Mouse (Mus musculus): ENCODE results near the gene Ptgds.

The Ptgds gene

DNA sequence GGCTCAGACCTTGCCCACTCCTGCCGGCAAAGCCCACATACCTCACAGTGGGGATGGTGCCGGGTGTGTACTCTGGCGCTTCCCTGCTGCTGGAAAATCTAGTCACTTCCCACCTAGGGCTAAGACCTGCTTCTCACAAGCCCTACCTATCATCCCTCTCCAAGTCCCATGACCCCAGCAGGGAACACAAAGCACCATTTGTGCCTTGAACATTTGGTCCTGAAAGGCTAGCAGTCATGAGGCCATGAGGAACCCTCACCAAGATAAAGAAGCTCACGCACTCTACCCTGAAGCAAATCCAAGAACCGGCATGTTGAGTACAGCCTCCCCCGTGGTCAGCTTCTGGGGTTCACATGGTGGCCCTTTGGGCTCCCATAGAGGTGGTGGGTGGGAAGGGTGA is at the start of gene Ptgds:
TSS of gene Ptgds (minus strand) at position 78 of the 400 bp plus-strand sequence.
- DNase-seq: no peak

DNA sequence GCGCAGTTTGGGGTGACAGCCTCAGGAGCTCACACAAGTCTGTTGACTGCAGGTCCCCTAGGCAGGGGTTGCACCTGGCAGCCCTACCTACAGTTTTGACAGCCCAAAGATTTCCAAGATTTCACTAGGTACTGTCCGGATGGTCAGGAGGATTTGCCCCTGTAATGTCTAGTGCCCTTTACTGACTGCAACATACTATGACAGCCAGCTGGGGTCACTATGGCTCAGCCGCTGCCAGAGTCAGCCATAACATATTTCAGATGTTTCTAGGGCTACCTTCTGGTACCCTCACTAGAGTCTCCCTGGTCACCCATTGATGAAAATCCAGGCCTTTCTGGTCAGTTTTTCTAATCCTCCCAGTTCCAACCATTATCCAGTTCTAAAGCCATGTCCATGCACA is 40.1 kb upstream of the Ptgds start:
- DNase-seq: no peak

- DNase-seq: no peak
These were observed 37.1 kb upstream of the Ptgds start for GRCm38 (mm10) chr2:25506964-25507363.

DNA sequence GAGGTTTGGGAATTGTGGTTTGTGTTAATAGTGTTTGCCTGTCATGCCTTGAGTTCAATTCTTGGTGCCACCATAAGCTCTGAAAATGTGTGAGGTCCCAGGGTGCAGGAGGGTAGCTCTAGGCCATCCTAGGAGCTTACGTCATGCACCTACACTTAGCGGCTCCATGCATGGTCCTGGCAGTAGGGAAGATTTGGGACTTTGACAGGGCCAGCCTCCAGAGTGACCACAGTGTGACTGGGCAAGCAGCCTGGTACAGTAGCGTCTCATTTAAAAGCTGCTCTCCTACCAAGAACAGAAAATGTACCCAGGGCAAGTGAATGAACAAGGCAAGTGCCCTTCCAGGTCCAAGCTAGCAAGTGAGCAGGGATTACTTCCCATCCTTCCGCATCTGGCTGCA is 36.0 kb upstream of the Ptgds start:
- no peak for DNase-seq

DNA sequence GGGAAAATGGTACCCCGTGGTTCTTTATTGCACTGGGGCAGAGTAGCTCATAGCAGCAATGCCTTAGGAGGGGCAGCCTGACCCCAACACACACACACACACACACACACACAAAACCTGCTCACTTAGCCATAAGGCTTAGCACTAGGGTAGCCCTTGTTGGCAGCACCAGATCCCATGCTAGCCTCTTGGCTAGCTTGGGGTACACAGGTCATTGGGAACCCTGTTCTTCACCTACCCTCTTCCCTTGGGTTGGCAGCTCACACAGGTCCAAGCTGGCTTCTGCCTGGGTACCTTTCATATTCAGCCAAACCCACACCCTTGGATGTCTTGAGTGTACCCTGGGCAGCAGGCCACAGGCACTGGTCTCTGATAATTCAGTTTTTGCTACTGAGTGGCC is 35.2 kb upstream of the Ptgds start:
- no peak for DNase-seq

- no peak for DNase-seq
These were observed 34.7 kb upstream of the Ptgds start for GRCm38 (mm10) chr2:25504538-25504937.

- DNase-seq: no peak
These were observed 32.9 kb upstream of the Ptgds start for GRCm38 (mm10) chr2:25502726-25503125.

- peak; percentile 25 for DNase-seq
These were observed 32.0 kb upstream of the Ptgds start, which contains the start of gene C8g for GRCm38 (mm10) chr2:25501593-25502486. Gene C8g, minus strand, starts transcription at chr2:25501719.

DNA sequence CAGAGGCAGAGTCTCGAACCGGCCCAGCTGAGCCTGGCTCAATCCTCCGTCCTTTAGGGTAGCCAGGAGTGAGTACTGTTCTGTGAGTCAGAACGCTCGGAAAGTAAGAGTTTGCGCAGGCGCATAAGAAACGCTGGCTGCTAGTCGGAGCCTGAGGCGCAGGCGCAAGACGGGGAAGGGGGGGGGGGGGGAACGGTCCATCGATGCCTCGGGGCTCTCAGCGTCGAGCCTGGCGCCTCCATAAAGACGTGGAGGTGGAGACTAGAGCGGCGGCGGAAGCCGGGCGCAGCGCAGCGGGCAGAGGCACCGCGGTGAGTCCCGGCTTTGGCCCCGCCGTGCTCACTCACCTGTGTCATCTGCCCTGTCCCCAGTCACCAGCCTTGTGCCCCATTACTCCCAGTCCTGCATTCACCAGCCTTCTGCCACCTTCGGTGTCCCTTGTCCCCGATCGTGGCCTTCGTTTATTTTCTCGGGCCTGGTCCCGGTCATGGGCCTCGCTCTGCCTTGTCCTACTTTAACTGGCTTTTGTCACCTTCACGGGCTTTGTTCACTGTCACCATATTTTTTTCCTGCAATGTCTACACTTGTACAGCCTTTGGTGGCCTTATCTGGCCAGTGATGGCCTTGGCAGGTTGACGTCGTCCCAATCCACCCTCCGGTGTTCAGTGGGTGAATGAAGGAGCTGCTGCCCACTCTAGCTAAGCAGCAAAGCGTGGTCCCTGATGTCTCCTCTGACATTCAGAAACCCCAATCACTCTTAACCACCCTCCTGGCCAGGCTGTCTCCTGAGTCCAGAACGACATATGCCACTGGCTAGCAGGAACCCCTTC is 30.9 kb upstream of the Ptgds start, which contains the start of gene Fbxw5:
TSS of gene Fbxw5 (plus strand) at position 175 of the 830 bp plus-strand sequence.
- peak; percentile 77 for DNase-seq

- no peak for DNase-seq
These were observed 30.3 kb upstream of the Ptgds start for GRCm38 (mm10) chr2:25500071-25500575.

- DNase-seq: no peak
These were observed 29.0 kb upstream of the Ptgds start for GRCm38 (mm10) chr2:25498622-25499478.

GRCm38 (mm10) chr2:25497846-25498575 is 28.2 kb upstream of the Ptgds start:
- no peak for DNase-seq

DNA sequence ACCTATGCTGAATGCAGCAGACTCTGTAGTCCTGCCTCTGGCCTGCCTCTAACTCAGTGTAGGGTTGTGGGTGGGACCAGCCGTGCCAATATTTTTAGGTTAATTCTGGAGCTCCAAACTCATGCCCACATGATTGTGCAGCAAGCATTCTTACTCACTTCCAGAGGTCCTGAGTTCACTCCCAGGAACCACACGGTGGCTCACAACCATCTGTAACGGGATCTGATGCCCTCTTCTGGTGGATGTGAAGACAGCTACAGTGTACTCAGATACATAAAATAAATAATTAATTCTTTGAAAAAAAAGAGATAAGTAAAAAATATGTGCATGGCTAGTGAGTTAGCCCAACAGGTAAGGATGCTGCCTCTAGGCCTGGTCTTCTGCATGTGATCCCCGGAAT is 26.6 kb upstream of the Ptgds start:
- DNase-seq: no peak

DNA sequence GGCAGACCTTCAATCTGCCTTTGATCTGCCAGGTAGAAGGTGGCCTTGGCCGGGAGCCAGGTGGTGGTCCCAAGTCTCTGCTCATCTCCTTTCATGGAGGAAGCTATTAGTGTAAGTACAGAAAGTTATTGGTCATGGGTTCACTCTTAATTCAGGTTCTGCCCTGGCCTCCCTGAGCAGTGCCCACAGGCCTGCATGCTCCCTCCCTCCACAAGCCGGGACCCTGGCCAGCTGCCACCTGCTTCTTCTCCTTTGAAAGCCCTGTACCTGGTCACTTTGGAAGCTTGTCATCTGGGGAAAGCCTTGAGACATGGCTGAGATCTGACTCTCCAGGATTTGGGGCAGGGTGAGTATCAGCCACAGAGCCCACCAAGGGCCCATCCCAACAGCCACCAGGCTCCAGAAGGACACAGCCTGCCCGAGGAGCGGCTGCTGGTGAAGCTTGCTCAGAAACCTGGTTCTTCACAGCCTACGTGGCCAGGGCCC is 23.7 kb upstream of the Ptgds start, which contains the start of gene Lcn12:
TSS of gene Lcn12 (minus strand) at position 436 of the 486 bp plus-strand sequence.
- DNase-seq: no peak

GRCm38 (mm10) chr2:25492988-25493387 is 23.1 kb upstream of the Ptgds start:
- no peak for DNase-seq

- DNase-seq: no peak
These were observed 18.8 kb upstream of the Ptgds start for GRCm38 (mm10) chr2:25488671-25489068.

DNA sequence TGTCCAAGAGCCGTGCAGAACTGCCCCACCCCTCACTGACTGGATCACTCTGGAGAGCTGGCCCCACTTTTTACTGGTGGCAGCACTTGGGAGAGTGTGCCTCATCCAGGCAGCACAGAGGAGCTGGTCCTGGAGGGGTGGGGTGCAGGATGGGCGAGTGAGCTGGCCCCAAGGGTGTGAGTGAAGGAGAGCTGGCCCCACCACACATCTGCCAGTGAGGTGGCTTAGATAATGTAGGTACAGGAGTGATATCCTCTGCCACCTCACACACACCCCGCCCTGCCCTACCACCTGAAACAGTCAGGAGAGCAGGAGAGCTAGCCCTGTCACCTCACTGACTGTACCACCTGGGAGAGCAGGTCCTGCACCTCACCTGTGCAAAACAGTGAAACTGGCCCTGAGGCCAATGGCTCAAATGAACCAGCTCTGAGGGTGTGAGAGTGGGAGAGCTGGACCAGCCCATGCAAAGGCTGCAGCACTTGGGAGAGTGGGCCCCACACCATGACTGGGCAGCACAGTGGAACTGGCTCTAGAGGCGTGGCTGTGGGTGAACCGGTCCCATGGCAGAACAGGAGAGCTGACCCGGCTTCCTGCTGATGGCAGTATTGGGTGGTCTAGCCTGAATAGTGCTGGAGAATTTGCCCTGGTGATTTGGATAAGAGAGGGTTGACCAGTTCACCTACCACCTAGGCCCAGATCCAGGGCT is 18.3 kb upstream of the Ptgds start:
- no peak for DNase-seq

- no peak for DNase-seq
These were observed 15.2 kb upstream of the Ptgds start for GRCm38 (mm10) chr2:25484901-25485647.

GRCm38 (mm10) chr2:25482969-25483368 is 13.1 kb upstream of the Ptgds start:
- DNase-seq: no peak

- DNase-seq: no peak
These were observed 10.7 kb upstream of the Ptgds start for GRCm38 (mm10) chr2:25480541-25480940.

Measured in right cerebral cortex, postnatal 4 days (tissue).